Mouse (Mus musculus): ENCODE results near the gene Ets1.

The Ets1 gene

GRCm38 (mm10) chr9:32616516-32617429 lies 19.2 kb upstream of the Ets1 start:
- DNase-seq (ENCODE audit: low read depth, low spot score), result no peak

GRCm38 (mm10) chr9:32617430-32617768 lies 18.6 kb upstream of the Ets1 start:
- DNase-seq (ENCODE audit: low read depth, low spot score), result no peak

- DNase-seq (ENCODE audit: low read depth, low spot score), result no peak
Observed at GRCm38 (mm10) chr9:32618544-32619120, 17.4 kb upstream of the Ets1 start.

GRCm38 (mm10) chr9:32619661-32620060 lies 16.4 kb upstream of the Ets1 start:
- DNase-seq (ENCODE audit: low read depth, low spot score), result no peak

- DNase-seq (ENCODE audit: low read depth, low spot score), result no peak
Observed at GRCm38 (mm10) chr9:32620446-32620845, 15.6 kb upstream of the Ets1 start.

- no peak for DNase-seq (ENCODE audit: low read depth, low spot score)
Observed at GRCm38 (mm10) chr9:32629385-32629981, 6.5 kb upstream of the Ets1 start.

GRCm38 (mm10) chr9:32631341-32631740 lies 4.7 kb upstream of the Ets1 start:
- DNase-seq (ENCODE audit: low read depth, low spot score), result no peak

- no peak for DNase-seq (ENCODE audit: low read depth, low spot score)
Observed at GRCm38 (mm10) chr9:32632237-32632636, 3.8 kb upstream of the Ets1 start.

GRCm38 (mm10) chr9:32644981-32645380 lies 9.0 kb downstream of the Ets1 start:
- DNase-seq (ENCODE audit: low read depth, low spot score), result no peak

GRCm38 (mm10) chr9:32645475-32645874 lies 9.5 kb downstream of the Ets1 start:
- DNase-seq (ENCODE audit: low read depth, low spot score), result no peak

- DNase-seq (ENCODE audit: low read depth, low spot score), result no peak
Observed at GRCm38 (mm10) chr9:32646539-32647258, 10.7 kb downstream of the Ets1 start.

GRCm38 (mm10) chr9:32647506-32648250 lies 11.7 kb downstream of the Ets1 start:
- no peak for DNase-seq (ENCODE audit: low read depth, low spot score)

- DNase-seq (ENCODE audit: low read depth, low spot score), result no peak
Observed at GRCm38 (mm10) chr9:32648286-32648685, 12.3 kb downstream of the Ets1 start.

- DNase-seq (ENCODE audit: low read depth, low spot score), result no peak
Observed at GRCm38 (mm10) chr9:32650738-32651137, 14.7 kb downstream of the Ets1 start.

GRCm38 (mm10) chr9:32652112-32652511 lies 16.1 kb downstream of the Ets1 start:
- no peak for DNase-seq (ENCODE audit: low read depth, low spot score)

GRCm38 (mm10) chr9:32654305-32654704 lies 18.3 kb downstream of the Ets1 start:
- no peak for DNase-seq (ENCODE audit: low read depth, low spot score)

GRCm38 (mm10) chr9:32656351-32656844 lies 20.4 kb downstream of the Ets1 start:
- DNase-seq (ENCODE audit: low read depth, low spot score), result no peak

- no peak for DNase-seq (ENCODE audit: low read depth, low spot score)
Observed at GRCm38 (mm10) chr9:32657124-32657523, 21.1 kb downstream of the Ets1 start.

GRCm38 (mm10) chr9:32660406-32660960 lies 24.5 kb downstream of the Ets1 start:
- DNase-seq (ENCODE audit: low read depth, low spot score), result no peak

GRCm38 (mm10) chr9:32661071-32661470 lies 25.1 kb downstream of the Ets1 start:
- DNase-seq (ENCODE audit: low read depth, low spot score), result no peak

GRCm38 (mm10) chr9:32661561-32661960 lies 25.5 kb downstream of the Ets1 start:
- no peak for DNase-seq (ENCODE audit: low read depth, low spot score)

Data from telencephalon, adult 2 months (tissue).